Mouse (Mus musculus) heart, postnatal 10 days (tissue): Measurements from ENCODE around the gene Gm10112. TPM values are rescaled to one million over a fixed set of nuclear protein-coding genes. Genes with fewer than 3 reads are reported as not detected.

Experiments used
- DNase-seq, 2 experiments: peaks; one replicate each; pipeline ENCODE4 v3.0.0; 2021
- intact Hi-C: fragments of 180-260 bp; cut with DNase I; formaldehyde crosslinking; loops from one replicate; pipeline ENCODE4 v1.15.1; 2025
- total RNA-seq, 2 experiments: library from RNA; stranded (reverse); gene quantifications; 2 replicates each; pipeline ENCODE4 v1.2.3; 2021

Gene Gm10112
- total RNA-seq: not detected

GRCm38 (mm10) chrX:111168040-111168439 lies at the start of gene Gm10112:
Gene Gm10112 (plus strand): TSS chrX:111168340.
- no peak for DNase-seq
- intact Hi-C loops: no loop called here

GRCm38 (mm10) chrX:111189574-111189973 lies 21.4 kb downstream of the Gm10112 start:
- DNase-seq: no peak
- intact Hi-C loops: no loop called here

GRCm38 (mm10) chrX:111196376-111196775 lies 28.2 kb downstream of the Gm10112 start:
- intact Hi-C loops: loop anchor here (5.0 kb wide), 1 partner anchor 1151 kb away; no protein-coding TSS in a partner anchor
- DNase-seq: peak; percentile 4 to 19

GRCm38 (mm10) chrX:111210225-111210624 lies 42.1 kb downstream of the Gm10112 start:
- DNase-seq: peak; percentile 40

More at GRCm38 (mm10) chrX:111210225-111210624, 42.1 kb downstream of the Gm10112 start:
- intact Hi-C loops: no loop called here

Other genes starting within 250 kb of the Gm10112 start
- gene Cylc1, start 57.9 kb upstream of the Gm10112 start, total RNA-seq: not detected